Mouse (Mus musculus): ENCODE measurements around the gene Drg2.
"Not testable (repeated sequence)": the region's sequence is repeated elsewhere in the genome, so short reads cannot be mapped to it uniquely, and the experiment has no call there.

DNA sequence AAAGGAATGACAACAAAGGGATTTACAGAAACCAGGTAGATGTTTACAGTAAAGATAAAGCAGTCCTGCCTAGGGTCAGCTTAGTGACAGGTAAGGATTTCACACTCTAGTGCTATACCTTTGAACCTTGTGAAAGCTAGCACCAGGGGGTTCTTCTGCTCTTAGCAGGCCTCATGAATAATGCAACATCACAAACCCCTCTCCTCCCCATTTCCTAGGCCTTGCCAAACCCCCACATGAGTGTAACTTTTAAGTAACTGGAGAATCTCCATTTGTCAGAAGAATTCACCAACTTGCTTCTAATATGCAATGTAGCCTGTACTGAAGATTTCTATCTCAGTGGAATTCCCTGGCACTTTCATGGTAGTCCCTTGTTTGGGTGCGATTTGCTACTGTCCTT lies 14.8 kb upstream of the Drg2 start:
- TF ChIP-seq CTCF (IDR thresholded peaks at IDR 0.05; ENCODE audit: low read depth, low read length); POLR2A (IDR thresholded peaks at IDR 0.05; ENCODE audit: borderline replicate concordance, low read depth, low read length): not testable (repeated sequence)
